Mouse (Mus musculus) ES-E14 (cell line): ENCODE measurements around the gene Polg2. TPM values are rescaled to one million over a fixed set of nuclear protein-coding genes. Genes with fewer than 3 reads are reported as not detected.

ENCODE experiments used
- DNase-seq: peaks from one replicate; pipeline ENCODE4 v3.0.0-alpha.2; 2013; ENCODE audit warnings: low read depth, low spot score
- H3K27ac ChIP-seq: 2 replicates; pipeline ENCODE4 v1.5.1; 2012; ENCODE audit warnings: low read depth, mild to moderate bottlenecking, low read length, moderate library complexity, mixed read lengths; ENCODE audit not compliant: poor library complexity, insufficient read depth, severe bottlenecking
- H3K36me3 ChIP-seq: 2 replicates; pipeline ENCODE4 v1.6.1; 2012; ENCODE audit warnings: mild to moderate bottlenecking, low read length, moderate library complexity, mixed read lengths; ENCODE audit not compliant: control insufficient read depth, poor library complexity, insufficient read depth, severe bottlenecking
- H3K4me1 ChIP-seq, 2 experiments: fragments of 150-350 bp in 1 of 2; sonication (generic) in 1 of 2; 2 replicates each; pipeline ENCODE4 v1.6.1; 2012; ENCODE audit warnings: low read length in 2 of 2, mild to moderate bottlenecking in 1 of 2, mixed read lengths in 1 of 2; ENCODE audit not compliant: control insufficient read depth in 2 of 2, insufficient read depth in 2 of 2, poor library complexity in 1 of 2
- H3K4me3 ChIP-seq, 2 experiments: fragments of 150-350 bp in 1 of 2; sonication (generic) in 1 of 2; 2 replicates each; pipeline ENCODE4 v1.5.1; 2012; ENCODE audit warnings: low read length in 2 of 2, low read depth in 1 of 2, mild to moderate bottlenecking in 1 of 2, mixed read lengths in 1 of 2; ENCODE audit not compliant: insufficient read depth in 1 of 2, poor library complexity in 1 of 2, severe bottlenecking in 1 of 2
- H3K9ac ChIP-seq: 2 replicates; pipeline ENCODE4 v1.6.1; 2012; ENCODE audit warnings: low read depth, mild to moderate bottlenecking, low read length, mixed read lengths; ENCODE audit not compliant: poor library complexity, insufficient read depth, severe bottlenecking
- H3K9me3 ChIP-seq: fragments of 150-350 bp; sonication (generic); 2 replicates; pipeline ENCODE4 v1.6.1; 2012; ENCODE audit warnings: low read depth, mild to moderate bottlenecking, low read length; ENCODE audit not compliant: control insufficient read depth, insufficient read depth
- CHD2 ChIP-seq: IDR thresholded peaks from 2 replicates; pipeline ENCODE4 v1.6.1; 2014; ENCODE audit warnings: mild to moderate bottlenecking, low read depth, low read length, inconsistent platforms
- HCFC1 ChIP-seq: IDR thresholded peaks from 2 replicates; pipeline ENCODE4 v1.6.1; 2012; ENCODE audit warnings: low read length, inconsistent platforms, borderline replicate concordance; ENCODE audit not compliant: insufficient read depth
- MAFK ChIP-seq: IDR thresholded peaks from 2 replicates; pipeline ENCODE4 v1.6.1; 2014; ENCODE audit warnings: mild to moderate bottlenecking, low read depth, low read length, inconsistent platforms; ENCODE audit not compliant: insufficient read depth
- ZC3H11A ChIP-seq: IDR thresholded peaks from 2 replicates; pipeline ENCODE4 v1.6.1; 2012; ENCODE audit warnings: low read depth, mild to moderate bottlenecking, inconsistent platforms, low read length, borderline replicate concordance
- ZNF384 ChIP-seq: IDR thresholded peaks from 2 replicates; pipeline ENCODE4 v1.6.1; 2012; ENCODE audit warnings: low read depth, low read length, inconsistent platforms
- in situ Hi-C, 2 experiments: fragments of 600-800 bp; cut with MboI; formaldehyde crosslinking; loops; one replicate each; pipeline ENCODE4 v1.15.1; 2025; ENCODE audit warnings: low sequenced_read_pairs in 2 of 2, inconsistent platforms in 1 of 2; ENCODE audit not compliant: unreplicated experiment in 2 of 2
- total RNA-seq: library from RNA; depleted of rRNA; stranded (reverse); fragments of 300-350 nt; gene quantifications from 2 replicates; pipeline ENCODE4 v1.2.3, GENCODE M21; 2012

Gene Polg2
- total RNA-seq, 1 experiment, result 8.7 TPM

DNA sequence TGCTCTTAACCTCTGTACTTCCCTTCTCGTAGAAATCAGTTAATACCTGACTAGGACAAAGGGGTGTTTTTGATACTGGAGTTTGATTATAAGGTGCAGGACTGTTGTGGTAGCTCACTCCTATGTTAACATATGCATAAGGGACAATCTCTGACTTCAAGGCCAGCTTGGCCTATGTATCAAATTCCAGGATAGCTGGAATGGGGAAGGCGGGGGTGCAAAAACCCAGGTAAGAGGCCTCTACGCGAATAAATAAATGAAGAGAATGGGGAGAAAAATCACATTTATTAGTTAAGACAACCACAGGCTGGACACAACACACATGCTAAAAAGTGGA lies 720 bp upstream of the Polg2 start:
- no peak for DNase-seq
- Histone ChIP-seq H3K36me3 (peaks cover 41% of the 10 kb centered on the region), H3K9ac (no peak overlapping the region; the same call in 1 of the 2 replicates), H3K9me3 (no peaks in the 10 kb centered on the region), H3K4me3 (no peak overlapping the region), H3K27ac (peak overlapping the region; percentile 50; the same call in 1 of the 2 replicates), H3K4me1 (no peaks in the 10 kb centered on the region)
- TF ChIP-seq CHD2, result 0 out of 2 replicates have a peak, but pooled peaks have one; percentile 3
- no peak for TF ChIP-seq ZC3H11A
- in situ Hi-C loops, result no loop called here

DNA sequence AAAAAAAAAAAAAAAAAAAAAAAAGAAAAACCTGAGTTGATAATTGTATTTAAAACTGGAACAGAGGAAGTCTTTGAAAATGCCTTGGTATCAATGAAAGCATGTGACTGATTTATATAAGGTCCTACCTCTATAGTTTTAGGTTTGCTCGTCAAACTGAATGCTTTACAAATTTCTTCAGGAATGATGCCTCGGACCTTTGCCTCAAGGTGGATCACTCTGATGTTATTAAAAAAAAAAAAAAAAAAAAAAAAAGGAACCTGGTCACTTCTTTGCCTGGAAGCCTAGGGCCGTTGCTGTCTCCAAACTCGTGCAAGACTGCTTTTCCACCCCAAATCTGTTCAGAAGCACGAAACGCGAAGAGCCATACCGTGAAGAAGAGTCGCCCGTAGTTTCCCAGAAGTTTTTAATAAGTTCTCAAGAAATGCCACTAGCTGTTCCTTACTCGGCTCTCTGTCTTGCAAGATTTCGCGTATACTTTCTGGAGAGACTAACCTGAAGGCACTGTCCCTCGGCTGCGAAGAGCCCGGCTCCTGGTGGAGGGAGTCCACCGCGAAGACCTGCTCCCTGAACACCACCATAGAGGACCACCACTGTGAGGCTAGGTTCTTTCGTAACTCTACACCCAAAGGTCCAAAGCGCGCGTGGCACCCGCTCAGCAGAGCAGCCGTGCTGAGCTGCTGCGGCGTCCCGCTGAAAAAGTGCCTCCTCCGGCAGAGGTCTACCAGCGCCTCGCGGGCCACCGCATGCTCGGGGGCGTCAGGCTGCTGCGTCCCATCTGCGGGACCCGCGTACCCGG lies 549 bp downstream of the Polg2 start:
- Histone ChIP-seq H3K36me3 (peaks cover 42% of the 10 kb centered on the region), H3K4me3 (peak overlapping the region; percentile 65 to 71), H3K27ac (peak overlapping the region; percentile 37), H3K4me1 (no peaks in the 10 kb centered on the region), H3K9ac (peak overlapping the region; percentile 72), H3K9me3 (no peaks in the 10 kb centered on the region)
- DNase-seq, result no peak
- peak; percentile 83 for TF ChIP-seq ZNF384
- TF ChIP-seq ZC3H11A, result no peak
- in situ Hi-C loops, result loop anchor here in 1 of 2 experiments (10.0 kb wide), 1 partner anchor 364 kb away; no protein-coding TSS in a partner anchor

DNA sequence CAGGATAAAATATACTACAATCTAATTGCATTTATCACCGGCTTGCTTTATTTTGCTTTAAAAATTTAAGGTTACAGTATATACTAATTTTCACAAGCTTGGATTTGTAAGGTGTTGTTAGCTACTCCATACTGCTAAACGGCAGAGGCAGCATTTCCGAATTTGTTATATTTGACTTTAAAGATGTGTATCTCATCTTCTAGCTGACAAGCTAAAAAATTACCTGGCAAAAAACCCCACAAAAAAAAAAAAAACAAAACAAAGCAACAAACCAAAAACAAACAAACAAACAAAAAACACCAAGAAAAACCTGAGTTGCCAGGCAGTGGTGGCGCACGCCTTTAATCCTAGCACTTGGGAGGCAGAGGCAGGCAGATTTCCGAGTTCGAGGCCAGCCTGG lies 1.2 kb downstream of the Polg2 start:
- Histone ChIP-seq H3K4me1 (no peaks in the 10 kb centered on the region), H3K4me3 (no peak overlapping the region; a peak in 1 of 4 replicates), H3K9me3 (no peaks in the 10 kb centered on the region), H3K9ac (no peak overlapping the region), H3K27ac (no peak overlapping the region), H3K36me3 (peaks cover 40% of the 10 kb centered on the region)
- in situ Hi-C loops, result loop anchor here in 1 of 2 experiments (10.0 kb wide), 1 partner anchor 363 kb away; no protein-coding TSS in a partner anchor
- TF ChIP-seq ZNF384 (no peak), MAFK (no peak)
- DNase-seq, result no peak

DNA sequence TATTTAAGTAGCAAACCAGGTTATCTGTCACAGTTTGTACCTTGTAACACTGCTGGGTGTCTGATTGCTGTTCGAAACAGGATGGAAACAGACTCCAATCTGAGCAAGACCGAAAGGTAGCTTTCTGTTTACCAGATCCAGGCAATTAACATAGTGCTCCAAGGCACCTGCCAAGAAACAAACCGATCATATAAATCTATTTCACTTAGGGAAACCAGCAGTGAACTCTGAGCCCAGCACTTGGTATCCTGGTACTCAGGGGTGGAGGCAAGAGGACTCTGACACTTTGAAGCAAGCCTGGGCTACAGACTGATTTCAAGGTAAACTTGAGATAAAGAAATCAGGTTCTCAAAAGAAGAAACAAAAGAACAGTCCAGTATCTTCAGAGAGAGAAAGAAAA lies 1.9 kb downstream of the Polg2 start:
- TF ChIP-seq MAFK (no peak), HCFC1 (no peak), ZNF384 (no peak), CHD2 (no peak), ZC3H11A (no peak)
- no peak for DNase-seq
- Histone ChIP-seq H3K4me1 (no peaks in the 10 kb centered on the region), H3K9ac (no peak overlapping the region), H3K36me3 (peaks cover 37% of the 10 kb centered on the region), H3K4me3 (no peak overlapping the region), H3K9me3 (no peaks in the 10 kb centered on the region), H3K27ac (no peak overlapping the region)
- in situ Hi-C loops, result loop anchor here in 1 of 2 experiments (10.0 kb wide), 1 partner anchor 363 kb away; no protein-coding TSS in a partner anchor

DNA sequence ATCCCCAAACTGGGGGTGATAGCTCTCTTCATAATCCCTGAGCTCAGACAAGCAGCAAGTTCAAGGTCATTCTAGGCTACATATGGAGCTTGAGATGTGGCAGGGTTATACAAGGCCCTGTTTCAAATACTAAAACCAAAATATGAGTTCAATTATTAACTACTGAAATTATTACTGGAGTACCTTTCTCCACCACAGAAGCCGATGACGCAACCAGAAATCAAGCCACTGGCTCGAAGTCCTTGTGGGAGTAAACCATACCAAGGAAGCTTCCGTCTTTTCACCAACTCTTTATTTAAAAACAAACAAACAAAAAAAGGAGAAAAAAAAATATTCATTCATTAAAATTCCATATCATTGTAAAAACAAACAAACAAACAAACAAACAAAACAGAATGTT lies 2.4 kb downstream of the Polg2 start:
- H3K9ac ChIP-seq, result no peak overlapping the region
- TF ChIP-seq HCFC1 (no peak), MAFK (no peak), CHD2 (no peak), ZNF384 (no peak), ZC3H11A (no peak)
- no peak overlapping the region for H3K4me3 ChIP-seq
- in situ Hi-C loops, result loop anchor here in 1 of 2 experiments (10.0 kb wide), 1 partner anchor 362 kb away; no protein-coding TSS in a partner anchor
- no peak for DNase-seq
- H3K4me1 ChIP-seq, result no peaks in the 10 kb centered on the region
- peaks cover 39% of the 10 kb centered on the region for H3K36me3 ChIP-seq
- H3K27ac ChIP-seq, result no peak overlapping the region
- no peaks in the 10 kb centered on the region for H3K9me3 ChIP-seq
